Mouse (Mus musculus): ENCODE measurements at regions not wholly inside any gene's neighbourhood (a gene's known extent, or its start where the extent isn't known, plus 50 kb on each side); places are given as distances from the start of the nearest gene placed in this dataset.

- Histone ChIP-seq H3K4me3 (replicated peaks; ENCODE audit: control insufficient read depth, low read depth, low read length) (no peak overlapping the region), H3K4me1 (ENCODE audit: control insufficient read depth, insufficient read depth, low read length) (no peaks in the 10 kb centered on the region), H3K27ac (ENCODE audit: control insufficient read depth, insufficient read depth, low read depth, low read length, poor library complexity) (no peak overlapping the region)
- 73% methylated on average over 8 of the region's 8 CpGs for WGBS
- TF ChIP-seq CTCF (IDR thresholded peaks at IDR 0.05; ENCODE audit: control insufficient read depth, insufficient read depth, low read length) (no peak), POLR2A (IDR thresholded peaks at IDR 0.05; ENCODE audit: borderline replicate concordance, control insufficient read depth, low read depth, low read length) (no peak)
Observed at GRCm38 (mm10) chr10:91734691-91735090, 553.6 kb upstream of the Tmpo start.

GRCm38 (mm10) chr10:91732007-91732589 is 551.0 kb upstream of the Tmpo start:
- H3K4me3 ChIP-seq (replicated peaks; ENCODE audit: control insufficient read depth, low read depth, low read length), result no peak overlapping the region
- no peak overlapping the region for H3K27ac ChIP-seq (ENCODE audit: control insufficient read depth, insufficient read depth, low read depth, low read length, poor library complexity)
- WGBS, result 75% methylated on average over 9 of the region's 9 CpGs
- TF ChIP-seq CTCF (IDR thresholded peaks at IDR 0.05; ENCODE audit: control insufficient read depth, insufficient read depth, low read length) (no peak), POLR2A (IDR thresholded peaks at IDR 0.05; ENCODE audit: borderline replicate concordance, control insufficient read depth, low read depth, low read length) (no peak)
- H3K4me1 ChIP-seq (ENCODE audit: control insufficient read depth, insufficient read depth, low read length), result no peaks in the 10 kb centered on the region

DNA sequence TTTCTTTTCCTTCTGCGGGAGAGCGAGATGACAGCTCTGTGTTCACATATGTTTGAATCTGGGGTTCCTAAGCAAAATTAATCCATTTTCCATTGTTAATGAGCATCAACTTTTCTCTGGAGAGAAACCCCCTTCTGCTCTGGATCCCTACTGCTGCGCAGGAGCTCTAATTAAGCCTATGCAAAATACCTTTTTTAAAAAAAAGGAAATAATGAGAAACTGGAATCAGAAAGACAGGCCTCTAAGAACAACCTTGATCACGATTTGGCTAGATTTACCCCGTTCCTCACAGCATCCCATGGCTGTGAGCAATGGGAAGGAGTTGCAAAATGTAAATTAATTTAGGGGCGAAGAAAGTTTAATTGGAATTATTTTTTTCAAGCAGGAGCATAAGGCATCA is 548.9 kb upstream of the Tmpo start:
- H3K27ac ChIP-seq (ENCODE audit: control insufficient read depth, insufficient read depth, low read depth, low read length, poor library complexity), result no peak overlapping the region
- TF ChIP-seq CTCF (IDR thresholded peaks at IDR 0.05; ENCODE audit: control insufficient read depth, insufficient read depth, low read length) (no peak), POLR2A (IDR thresholded peaks at IDR 0.05; ENCODE audit: borderline replicate concordance, control insufficient read depth, low read depth, low read length) (no peak)
- WGBS, result 81% methylated on average over 6 of the region's 6 CpGs
- no peaks in the 10 kb centered on the region for H3K4me1 ChIP-seq (ENCODE audit: control insufficient read depth, insufficient read depth, low read length)
- no peak overlapping the region for H3K4me3 ChIP-seq (replicated peaks; ENCODE audit: control insufficient read depth, low read depth, low read length)

DNA sequence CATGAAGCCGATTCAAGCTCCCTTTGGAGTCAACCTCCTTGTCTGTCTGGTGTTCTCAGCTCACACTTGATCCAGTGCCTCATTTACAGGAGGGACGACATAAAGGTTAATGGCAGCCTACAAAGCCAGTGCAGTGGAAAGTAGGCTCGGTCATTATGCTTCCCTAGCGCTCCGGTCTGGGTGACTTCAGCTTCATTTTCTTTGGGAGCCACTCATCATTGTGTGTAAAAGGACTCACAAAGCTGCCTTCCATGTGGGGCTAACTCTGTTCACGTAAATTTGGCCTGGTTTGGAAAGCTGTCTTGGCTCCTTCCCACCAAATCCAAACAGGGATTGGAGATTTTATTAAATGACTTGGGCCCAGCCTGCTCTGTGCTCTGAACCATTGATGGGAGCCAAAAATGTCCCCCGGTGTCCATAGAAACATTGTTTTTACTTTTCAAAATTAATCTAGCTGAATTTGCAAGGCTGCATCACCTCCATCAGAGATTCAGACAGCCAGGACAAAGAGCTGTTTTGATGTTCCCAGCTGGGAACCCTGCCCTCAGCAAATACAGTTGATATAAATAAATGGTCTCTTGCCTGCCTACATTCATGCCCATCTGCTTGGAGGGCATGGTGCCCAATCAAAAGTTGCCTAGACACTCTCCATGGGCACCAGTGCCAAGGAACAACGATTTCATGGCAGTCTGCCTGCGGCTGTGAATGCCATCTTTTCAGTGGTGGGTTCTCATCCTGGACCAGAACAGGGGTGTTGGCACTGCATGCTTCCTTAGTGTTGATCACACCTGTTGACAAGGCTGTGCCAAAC is 538.7 kb upstream of the Tmpo start:
- WGBS, result 81% methylated on average over 9 of the region's 9 CpGs
- H3K4me1 ChIP-seq (ENCODE audit: control insufficient read depth, insufficient read depth, low read length), result no peaks in the 10 kb centered on the region
- TF ChIP-seq POLR2A (IDR thresholded peaks at IDR 0.05; ENCODE audit: borderline replicate concordance, control insufficient read depth, low read depth, low read length), result no peak
- TF ChIP-seq CTCF (IDR thresholded peaks at IDR 0.05; ENCODE audit: control insufficient read depth, insufficient read depth, low read length), result no peak
- no peak overlapping the region for H3K4me3 ChIP-seq (replicated peaks; ENCODE audit: control insufficient read depth, low read depth, low read length)
- no peak overlapping the region for H3K27ac ChIP-seq (ENCODE audit: control insufficient read depth, insufficient read depth, low read depth, low read length, poor library complexity)

- no peaks in the 10 kb centered on the region for H3K4me1 ChIP-seq (ENCODE audit: control insufficient read depth, insufficient read depth, low read length)
- 84% methylated on average over 7 of the region's 7 CpGs for WGBS
- H3K27ac ChIP-seq (ENCODE audit: control insufficient read depth, insufficient read depth, low read depth, low read length, poor library complexity), result no peak overlapping the region
- TF ChIP-seq CTCF (IDR thresholded peaks at IDR 0.05; ENCODE audit: control insufficient read depth, insufficient read depth, low read length) (no peak), POLR2A (IDR thresholded peaks at IDR 0.05; ENCODE audit: borderline replicate concordance, control insufficient read depth, low read depth, low read length) (no peak)
- no peak overlapping the region for H3K4me3 ChIP-seq (replicated peaks; ENCODE audit: control insufficient read depth, low read depth, low read length)
Observed at GRCm38 (mm10) chr10:91716604-91717003, 535.5 kb upstream of the Tmpo start.

DNA sequence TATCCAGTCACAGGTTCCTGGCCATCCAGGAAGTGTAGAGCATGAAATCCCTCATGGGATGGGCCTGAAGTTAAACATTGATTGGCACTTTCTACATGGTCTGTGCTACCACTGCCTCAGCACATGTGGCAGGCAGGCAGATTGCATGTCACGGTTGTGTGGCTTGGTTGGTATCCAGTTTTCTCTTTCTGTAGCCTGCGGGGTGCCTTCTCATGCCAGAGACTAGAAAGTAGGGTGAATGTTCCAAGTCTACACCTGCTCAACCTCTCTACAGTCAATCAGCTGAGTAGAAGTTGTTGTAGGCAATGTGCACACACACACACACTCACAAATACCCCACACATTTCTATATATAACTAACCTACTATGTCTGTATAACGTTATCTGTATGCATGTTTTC is 533.5 kb upstream of the Tmpo start:
- H3K4me3 ChIP-seq (replicated peaks; ENCODE audit: control insufficient read depth, low read depth, low read length), result no peak overlapping the region
- no peaks in the 10 kb centered on the region for H3K4me1 ChIP-seq (ENCODE audit: control insufficient read depth, insufficient read depth, low read length)
- 84% methylated on average over 3 of the region's 3 CpGs for WGBS
- no peak overlapping the region for H3K27ac ChIP-seq (ENCODE audit: control insufficient read depth, insufficient read depth, low read depth, low read length, poor library complexity)
- no peak for TF ChIP-seq POLR2A (IDR thresholded peaks at IDR 0.05; ENCODE audit: borderline replicate concordance, control insufficient read depth, low read depth, low read length)
- no peak for TF ChIP-seq CTCF (IDR thresholded peaks at IDR 0.05; ENCODE audit: control insufficient read depth, insufficient read depth, low read length)

DNA sequence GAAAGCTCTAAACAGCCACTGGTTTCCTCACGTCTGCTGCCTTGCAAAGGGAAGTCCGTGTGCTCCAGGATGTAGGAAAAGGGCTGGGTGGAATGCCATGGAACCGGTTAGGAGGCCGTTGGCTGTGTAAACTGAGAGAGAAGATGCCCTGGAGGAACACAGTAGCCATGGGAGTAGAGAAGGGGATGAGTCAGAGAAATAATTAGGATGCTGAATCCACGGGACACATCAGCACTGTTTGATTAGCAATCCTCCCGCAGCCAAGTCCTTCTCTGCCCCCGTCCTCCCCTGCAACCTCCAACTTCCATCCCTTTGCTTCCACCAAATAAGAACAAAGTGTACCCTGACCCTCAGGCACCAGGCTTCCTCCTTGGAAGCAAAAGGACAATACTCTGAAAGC is 532.4 kb upstream of the Tmpo start:
- H3K27ac ChIP-seq (ENCODE audit: control insufficient read depth, insufficient read depth, low read depth, low read length, poor library complexity), result no peak overlapping the region
- WGBS, result 47% methylated on average over 7 of the region's 7 CpGs
- no peak overlapping the region for H3K4me3 ChIP-seq (replicated peaks; ENCODE audit: control insufficient read depth, low read depth, low read length)
- no peak for TF ChIP-seq POLR2A (IDR thresholded peaks at IDR 0.05; ENCODE audit: borderline replicate concordance, control insufficient read depth, low read depth, low read length)
- TF ChIP-seq CTCF (IDR thresholded peaks at IDR 0.05; ENCODE audit: control insufficient read depth, insufficient read depth, low read length), result no peak
- no peaks in the 10 kb centered on the region for H3K4me1 ChIP-seq (ENCODE audit: control insufficient read depth, insufficient read depth, low read length)

DNA sequence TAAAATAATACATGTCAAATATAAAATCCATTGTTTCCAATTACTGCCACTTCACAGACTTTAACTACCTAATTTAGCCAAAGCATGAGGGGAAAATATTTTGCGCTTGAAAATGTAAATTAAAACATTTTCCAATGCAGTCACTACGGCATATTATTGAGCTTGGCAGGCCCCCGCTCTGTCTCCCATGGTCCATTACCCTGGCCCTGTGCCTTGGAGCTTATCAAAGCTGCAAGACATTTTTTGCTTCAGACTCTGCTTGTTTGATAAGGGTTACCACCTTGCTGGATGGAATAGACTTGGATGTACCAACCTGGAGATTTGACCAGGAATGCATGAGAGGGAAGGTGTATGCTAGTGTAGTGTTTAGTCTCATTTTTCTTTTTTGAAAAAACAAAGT is 525.7 kb upstream of the Tmpo start:
- WGBS, result 88% methylated on average over 3 of the region's 3 CpGs

More for the DNA sequence above, 525.7 kb upstream of the Tmpo start:
- no peaks in the 10 kb centered on the region for H3K4me1 ChIP-seq (ENCODE audit: control insufficient read depth, insufficient read depth, low read length)
- no peak overlapping the region for H3K27ac ChIP-seq (ENCODE audit: control insufficient read depth, insufficient read depth, low read depth, low read length, poor library complexity)
- TF ChIP-seq POLR2A (IDR thresholded peaks at IDR 0.05; ENCODE audit: borderline replicate concordance, control insufficient read depth, low read depth, low read length) (no peak), CTCF (IDR thresholded peaks at IDR 0.05; ENCODE audit: control insufficient read depth, insufficient read depth, low read length) (no peak)
- H3K4me3 ChIP-seq (replicated peaks; ENCODE audit: control insufficient read depth, low read depth, low read length), result no peak overlapping the region
